In genomic region chr14:72377224-72377623, GRCm38 (mm10) we compare ENCODE assay signal across 9 mouse cellular contexts.
A peak's percentile ranks its signal among the peaks of the same experiment; 100 is the strongest.
DNase-seq lines count a peak whose midpoint lies in the region; ATAC-seq and TF ChIP-seq lines count a peak whose summit lies in the region.
"Had no signal": no experiment of that assay in that cellular context is flagged by ENCODE, and none has a peak within 500 bp of the region (broad histone marks: within the 10 kb centered on the region; RNA-seq: fewer than 3 reads in every experiment).

No protein-coding gene starts in this region.

- H3K4me3 ChIP-seq in cerebellum, adult 2 months (replicated peaks; ENCODE audit: insufficient read depth, low read depth, low read length), result no peak overlapping the region
- no peak overlapping the region for H3K4me3 ChIP-seq in kidney, adult 2 months (ENCODE audit: insufficient read depth, low read depth, low read length)
- H3K4me3 ChIP-seq in kidney, embryonic 15.5 days (replicated peaks), result no peak overlapping the region
- H3K4me3 ChIP-seq in CH12.LX (replicated peaks in 1 of 3; ENCODE audit: low read depth in 2 of 3, low read length in 2 of 3, poor library complexity in 1 of 3), result no peak overlapping the region
- H3K4me3 ChIP-seq in limb, embryonic 11.5 days (ENCODE audit: low read depth, low read length), result no peak overlapping the region
- H3K4me3 ChIP-seq: liver, embryonic 13.5 days had no signal

- no peaks in the 10 kb centered on the region for H3K79me2 ChIP-seq in CH12.LX (replicated peaks; ENCODE audit: control insufficient read depth, extremely low read depth, insufficient read depth, poor library complexity, severe bottlenecking)

- H3K36me3 ChIP-seq in kidney, adult 2 months (ENCODE audit: control insufficient read depth, insufficient read depth, low read length), result no peaks in the 10 kb centered on the region
- H3K36me3 ChIP-seq in kidney, embryonic 15.5 days, result no peaks in the 10 kb centered on the region
- H3K36me3 ChIP-seq in CH12.LX (replicated peaks in 1 of 2; ENCODE audit: control insufficient read depth in 1 of 2, insufficient read depth in 1 of 2, low read length in 1 of 2), result no peaks in the 10 kb centered on the region
- H3K36me3 ChIP-seq in limb, embryonic 11.5 days (ENCODE audit: control insufficient read depth, insufficient read depth, low read length), result no peaks in the 10 kb centered on the region
- H3K36me3 ChIP-seq: liver, embryonic 13.5 days had no signal

- no peak for ATAC-seq in kidney, embryonic 15.5 days (replicated peaks; ENCODE audit: low FRiP score)
- ATAC-seq in limb, embryonic 11.5 days (ENCODE audit: insufficient number of reproducible peaks, low FRiP score, low TSS enrichment, low read depth), result no peak

- TF ChIP-seq EP300 in CH12.LX (IDR thresholded peaks at IDR 0.05; ENCODE audit: low read length), result no peak

- 0 out of 2 replicates have a peak, but pooled peaks have one; percentile 16 for TF ChIP-seq CTCF in cerebellum, adult 2 months (IDR thresholded peaks at IDR 0.05; ENCODE audit: borderline replicate concordance, insufficient read depth, low read depth, low read length)
- peak; percentile 60 for TF ChIP-seq CTCF in kidney, adult 2 months (conservative IDR thresholded peaks at IDR 0.05; ENCODE audit: insufficient read depth, insufficient read length, low read depth, low read length)
- TF ChIP-seq CTCF in CH12.LX (conservative IDR thresholded peaks at IDR 0.05 in 1 of 2, IDR thresholded peaks at IDR 0.05 in 1 of 2; ENCODE audit: low read depth in 2 of 2, low read length in 2 of 2), result peak; percentile 43 to 75; a peak in 3 of 4 replicates

- no peak overlapping the region for H3K4me2 ChIP-seq in kidney, embryonic 15.5 days
- no peak overlapping the region for H3K4me2 ChIP-seq in CH12.LX (ENCODE audit: insufficient read depth, low read depth, poor library complexity, severe bottlenecking)
- H3K4me2 ChIP-seq in limb, embryonic 11.5 days (ENCODE audit: low read depth, severe bottlenecking), result no peak overlapping the region
- H3K4me2 ChIP-seq: liver, embryonic 13.5 days had no signal

- H3K27ac ChIP-seq in cerebellum, adult 2 months (ENCODE audit: insufficient read depth, low read length), result no peak overlapping the region
- H3K27ac ChIP-seq in kidney, adult 2 months (ENCODE audit: insufficient read depth, low read depth, low read length), result no peak overlapping the region
- H3K27ac ChIP-seq in kidney, embryonic 15.5 days, result no peak overlapping the region
- H3K27ac ChIP-seq in CH12.LX (ENCODE audit: insufficient read depth, low read depth), result no peak overlapping the region
- no peak overlapping the region for H3K27ac ChIP-seq in limb, embryonic 11.5 days (replicated peaks; ENCODE audit: low read depth, low read length)
- H3K27ac ChIP-seq: liver, embryonic 13.5 days had no signal

- dilution Hi-C loops in CH12.LX (cut with MboI; ENCODE audit: extremely low pct_ligation_motif_present, extremely low pct_unique_long_range_greater_than_20kb, low sequenced_read_pairs), result no loop called here

- H3K27me3 ChIP-seq in cerebellum, adult 2 months (ENCODE audit: control insufficient read depth, insufficient read depth, low read length), result no peaks in the 10 kb centered on the region
- H3K27me3 ChIP-seq in kidney, adult 2 months (replicated peaks; ENCODE audit: control insufficient read depth, insufficient read depth, low read length), result no peaks in the 10 kb centered on the region
- H3K27me3 ChIP-seq in kidney, embryonic 15.5 days, result no peaks in the 10 kb centered on the region
- no peaks in the 10 kb centered on the region for H3K27me3 ChIP-seq in CH12.LX (replicated peaks)
- H3K27me3 ChIP-seq in limb, embryonic 11.5 days (ENCODE audit: control insufficient read depth, insufficient read depth, low read length), result no peaks in the 10 kb centered on the region
- H3K27me3 ChIP-seq: liver, embryonic 13.5 days had no signal

- no peaks in the 10 kb centered on the region for H3K4me1 ChIP-seq in cerebellum, adult 2 months (ENCODE audit: control insufficient read depth, insufficient read depth, low read length)
- H3K4me1 ChIP-seq in kidney, adult 2 months (ENCODE audit: control insufficient read depth, insufficient read depth, low read length), result no peaks in the 10 kb centered on the region
- H3K4me1 ChIP-seq in kidney, embryonic 15.5 days, result no peaks in the 10 kb centered on the region
- peaks cover 2 to 4% of the 10 kb centered on the region in 2 experiments; a peak in 3 of 4 replicates for H3K4me1 ChIP-seq in CH12.LX (ENCODE audit: control insufficient read depth in 1 of 2, insufficient read depth in 2 of 2)
- H3K4me1 ChIP-seq in limb, embryonic 11.5 days (ENCODE audit: control insufficient read depth, insufficient read depth, low read length), result no peaks in the 10 kb centered on the region
- H3K4me1 ChIP-seq: liver, embryonic 13.5 days had no signal

- no peak for TF ChIP-seq POLR2A in cerebellum, adult 2 months (IDR thresholded peaks at IDR 0.05; ENCODE audit: borderline replicate concordance, insufficient read depth, low read length)
- TF ChIP-seq POLR2A in kidney, adult 2 months (IDR thresholded peaks at IDR 0.05; ENCODE audit: low read depth, low read length), result no peak
- no peak for TF ChIP-seq POLR2A in CH12.LX (IDR thresholded peaks at IDR 0.05; ENCODE audit: low read depth, low read length)

- H3K9me3 ChIP-seq in kidney, embryonic 15.5 days (replicated peaks), result no peaks in the 10 kb centered on the region
- no peaks in the 10 kb centered on the region for H3K9me3 ChIP-seq in CH12.LX (replicated peaks; ENCODE audit: low read length)
- no peaks in the 10 kb centered on the region for H3K9me3 ChIP-seq in limb, embryonic 11.5 days (ENCODE audit: control insufficient read depth, low read length)
- H3K9me3 ChIP-seq: liver, embryonic 13.5 days had no signal

- in situ Hi-C loops in CH12.LX (cut with MboI; ENCODE audit: low pct_ligation_motif_present, low pct_unique_long_range_greater_than_20kb, low sequenced_read_pairs), result loop anchor here (10.0 kb wide), 1 partner anchor 728 kb away; no protein-coding TSS in a partner anchor

- DNase-seq in cerebellum, adult 2 months, result no peak
- DNase-seq in cerebellum, adult 11 months, result no peak
- peak; percentile 23 for DNase-seq in kidney, adult 2 months
- DNase-seq in CH12.LX (ENCODE audit: extremely low read depth), result peak; percentile 53
- DNase-seq in embryo, embryonic 10 days (ENCODE audit: low spot score), result peak; percentile 48
- DNase-seq in limb, embryonic 11.5 days (ENCODE audit: low spot score), result peak; percentile 72
- DNase-seq in testis, postnatal 10 days (ENCODE audit: low spot score), result peak; percentile 81
- DNase-seq: liver, embryonic 13.5 days had no signal

- TF ChIP-seq RAD21 in CH12.LX (IDR thresholded peaks at IDR 0.05; ENCODE audit: low read depth, low read length), result peak; percentile 72

- 18% methylated on average over 2 of the region's 2 CpGs for WGBS in cerebellum, adult 2 months
- WGBS in kidney, adult 2 months, result 17% methylated on average over 2 of the region's 2 CpGs
- WGBS in kidney, embryonic 15.5 days, result 11% methylated on average over 2 of the region's 2 CpGs
- 10% methylated on average over 2 of the region's 2 CpGs for WGBS in limb, embryonic 11.5 days

- no peak overlapping the region for H3K9ac ChIP-seq in kidney, embryonic 15.5 days
- no peak overlapping the region for H3K9ac ChIP-seq in CH12.LX (ENCODE audit: insufficient read depth, low read depth)
- H3K9ac ChIP-seq in limb, embryonic 11.5 days (ENCODE audit: low read length), result no peak overlapping the region
- H3K9ac ChIP-seq: liver, embryonic 13.5 days had no signal

TF ChIP-seq in CH12.LX, 34 proteins besides CTCF, POLR2A, EP300 and RAD21:
- TF ChIP-seq ZNF384 (IDR thresholded peaks at IDR 0.05; ENCODE audit: low read depth, low read length) (peak; percentile 85), SMC3 (IDR thresholded peaks at IDR 0.05; ENCODE audit: low read depth, low read length) (peak; percentile 87), ZC3H11A (IDR thresholded peaks at IDR 0.05; ENCODE audit: low read depth, low read length) (peak; percentile 60), USF1 (IDR thresholded peaks at IDR 0.05; ENCODE audit: low read depth, low read length) (no peak)

Comparison
In these comparisons a context has a peak if more than half of its experiments do, and no peak if none do; other contexts are left out.
1. DNase-seq: peak in kidney, adult 2 months (single experiment), CH12.LX (single experiment), embryo, embryonic 10 days (single experiment), limb, embryonic 11.5 days (single experiment) and testis, postnatal 10 days (single experiment); none in cerebellum, adult 2 months (0 of 2) and cerebellum, adult 11 months (single experiment).
2. Peak in every context shown above with its lines, with median percentiles within 50 percentile points of each other: CTCF ChIP-seq.